Mouse (Mus musculus): ENCODE measurements around the gene Kntc1. TPM values are rescaled to one million over a fixed set of nuclear protein-coding genes. Genes with fewer than 3 reads are reported as not detected.
A peak's percentile ranks its signal among the peaks of the same experiment; 100 is the strongest.

The Kntc1 gene
- 3.9 and 4.9 TPM in 2 replicates for polyA plus RNA-seq (2015; fragmentation: Nextera tagmentation; extraction: Ambion mirVana)

GRCm38 (mm10) chr5:123749065-123750064 lies at the start of gene Kntc1, which contains the start of gene Rsrc2:
Gene Kntc1 (plus strand): TSS chr5:123749716.
Gene Rsrc2 (minus strand): TSS chr5:123749414.
- H3K36me3 ChIP-seq (ENCODE audit: control insufficient read depth, insufficient read depth, low read length): no peaks in the 10 kb centered on the region; the same call in 1 of the 2 replicates
- TF ChIP-seq EP300 (optimal IDR thresholded peaks at IDR 0.05) (peak; percentile 85), CTCF (IDR thresholded peaks at IDR 0.05; ENCODE audit: low read depth) (peak; percentile 47)
- DNase-seq (ENCODE audit: low spot score): peak; percentile 98
- peak within 1 kb of the TSS; percentile 70 for H3K4me3 ChIP-seq (ENCODE audit: low read depth, low read length)
- peak; percentile 98 for ATAC-seq (ENCODE audit: low FRiP score, low TSS enrichment)
- H3K27ac ChIP-seq (replicated peaks): peak within 1 kb of the TSS; percentile 98
- H3K9me3 ChIP-seq (ENCODE audit: control insufficient read depth, low read length): no peaks in the 10 kb centered on the region
- 0 out of 2 replicates have a peak, but pooled peaks cover 4% of the 10 kb centered on the region for H3K4me1 ChIP-seq (replicated peaks; ENCODE audit: control insufficient read depth, insufficient read depth)
- H3K9ac ChIP-seq (ENCODE audit: low read length): peak within 1 kb of the TSS; percentile 84
- peak within 1 kb of the TSS; percentile 69 for H3K4me2 ChIP-seq (replicated peaks; ENCODE audit: low read depth)
- under 1% methylated on average over 63 of the region's 63 CpGs for WGBS
- no peaks in the 10 kb centered on the region for H3K27me3 ChIP-seq (ENCODE audit: control insufficient read depth, insufficient read depth, low read length)

GRCm38 (mm10) chr5:123700625-123701024 lies 48.9 kb upstream of the Kntc1 start:
- no peaks in the 10 kb centered on the region for H3K9me3 ChIP-seq (ENCODE audit: control insufficient read depth, low read length)
- H3K4me2 ChIP-seq (replicated peaks; ENCODE audit: low read depth): no peak overlapping the region
- no peak overlapping the region for H3K9ac ChIP-seq (ENCODE audit: low read length)
- H3K36me3 ChIP-seq (ENCODE audit: control insufficient read depth, insufficient read depth, low read length): peaks cover 17% of the 10 kb centered on the region
- no peak overlapping the region for H3K4me3 ChIP-seq (ENCODE audit: low read depth, low read length)
- H3K27me3 ChIP-seq (ENCODE audit: control insufficient read depth, insufficient read depth, low read length): no peaks in the 10 kb centered on the region
- DNase-seq (ENCODE audit: low spot score) (peak; percentile 69), ATAC-seq (ENCODE audit: low FRiP score, low TSS enrichment) (peak; percentile 59)
- peak overlapping the region; percentile 73 for H3K27ac ChIP-seq (replicated peaks)
- 27% methylated on average over 11 of the region's 11 CpGs for WGBS
- TF ChIP-seq CTCF (IDR thresholded peaks at IDR 0.05; ENCODE audit: low read depth) (peak; percentile 41), EP300 (optimal IDR thresholded peaks at IDR 0.05) (no peak)
- 0 out of 2 replicates have a peak, but pooled peaks cover 3% of the 10 kb centered on the region for H3K4me1 ChIP-seq (replicated peaks; ENCODE audit: control insufficient read depth, insufficient read depth)

DNA sequence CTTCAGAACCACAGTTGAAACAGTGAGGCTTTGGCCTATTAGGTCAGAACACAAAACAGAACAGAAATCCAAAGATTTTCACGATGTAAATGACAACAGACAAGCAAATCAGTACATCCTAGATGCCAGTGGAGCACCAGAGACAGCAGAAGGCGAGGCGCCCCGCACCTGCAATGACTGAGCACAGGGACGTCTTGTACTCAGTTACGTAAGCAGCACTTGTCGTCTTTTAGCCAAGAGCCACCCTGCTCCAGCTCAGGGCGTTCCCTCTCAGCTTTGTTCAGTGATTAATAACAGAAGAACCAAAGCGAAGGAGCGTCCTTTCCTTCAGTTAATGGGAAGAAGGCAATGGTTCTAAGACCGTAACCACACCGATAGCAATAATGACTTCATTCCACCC lies 40.9 kb upstream of the Kntc1 start:
- H3K9ac ChIP-seq (ENCODE audit: low read length): no peak overlapping the region
- H3K4me1 ChIP-seq (replicated peaks; ENCODE audit: control insufficient read depth, insufficient read depth): no peaks in the 10 kb centered on the region
- H3K27me3 ChIP-seq (ENCODE audit: control insufficient read depth, insufficient read depth, low read length): no peaks in the 10 kb centered on the region
- ATAC-seq (ENCODE audit: low FRiP score, low TSS enrichment) (peak; percentile 86), DNase-seq (ENCODE audit: low spot score) (peak; percentile 52)
- no peaks in the 10 kb centered on the region for H3K9me3 ChIP-seq (ENCODE audit: control insufficient read depth, low read length)
- no peak for TF ChIP-seq CTCF (IDR thresholded peaks at IDR 0.05; ENCODE audit: low read depth)
- no peak for TF ChIP-seq EP300 (optimal IDR thresholded peaks at IDR 0.05)
- no peak overlapping the region for H3K4me2 ChIP-seq (replicated peaks; ENCODE audit: low read depth)
- 70% methylated on average over 12 of the region's 12 CpGs for WGBS
- H3K36me3 ChIP-seq (ENCODE audit: control insufficient read depth, insufficient read depth, low read length): peaks cover 19% of the 10 kb centered on the region
- H3K4me3 ChIP-seq (ENCODE audit: low read depth, low read length): no peak overlapping the region
- peak overlapping the region; percentile 56; the same call in 1 of the 2 replicates for H3K27ac ChIP-seq (replicated peaks)

- WGBS: 42% methylated on average over 4 of the region's 4 CpGs
- Histone ChIP-seq H3K36me3 (ENCODE audit: control insufficient read depth, insufficient read depth, low read length) (peaks cover 24% of the 10 kb centered on the region), H3K9ac (ENCODE audit: low read length) (no peak overlapping the region), H3K27ac (replicated peaks) (no peak overlapping the region), H3K9me3 (ENCODE audit: control insufficient read depth, low read length) (no peaks in the 10 kb centered on the region), H3K4me3 (ENCODE audit: low read depth, low read length) (no peak overlapping the region), H3K4me1 (replicated peaks; ENCODE audit: control insufficient read depth, insufficient read depth) (no peaks in the 10 kb centered on the region), H3K4me2 (replicated peaks; ENCODE audit: low read depth) (no peak overlapping the region), H3K27me3 (ENCODE audit: control insufficient read depth, insufficient read depth, low read length) (no peaks in the 10 kb centered on the region)
- TF ChIP-seq CTCF (IDR thresholded peaks at IDR 0.05; ENCODE audit: low read depth) (no peak), EP300 (optimal IDR thresholded peaks at IDR 0.05) (no peak)
- DNase-seq (ENCODE audit: low spot score): peak; percentile 53
- peak; percentile 77 for ATAC-seq (ENCODE audit: low FRiP score, low TSS enrichment)
Observed at GRCm38 (mm10) chr5:123709571-123709970, 39.9 kb upstream of the Kntc1 start.

DNA sequence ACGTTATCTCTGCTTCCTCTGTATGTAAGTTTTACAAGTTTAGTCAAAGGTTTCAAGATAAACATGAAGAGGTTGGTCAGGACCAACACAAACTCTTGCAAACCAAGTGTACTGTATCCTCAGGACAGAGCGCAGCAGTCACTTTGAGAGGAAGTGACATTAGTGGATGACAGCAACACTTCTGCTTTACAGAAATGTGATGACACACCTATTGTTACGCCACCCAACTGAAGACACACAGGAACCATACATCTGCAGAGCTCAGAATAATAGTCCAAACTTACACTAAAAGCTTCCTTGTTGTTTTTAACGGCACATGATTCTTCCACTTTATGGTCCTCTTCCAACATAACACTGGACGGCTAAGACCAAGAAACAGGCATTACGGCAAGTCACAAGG lies 35.7 kb upstream of the Kntc1 start:
- Histone ChIP-seq H3K27me3 (ENCODE audit: control insufficient read depth, insufficient read depth, low read length) (no peaks in the 10 kb centered on the region), H3K4me3 (ENCODE audit: low read depth, low read length) (no peak overlapping the region), H3K27ac (replicated peaks) (no peak overlapping the region), H3K9ac (ENCODE audit: low read length) (no peak overlapping the region), H3K4me1 (replicated peaks; ENCODE audit: control insufficient read depth, insufficient read depth) (no peaks in the 10 kb centered on the region), H3K4me2 (replicated peaks; ENCODE audit: low read depth) (no peak overlapping the region), H3K9me3 (ENCODE audit: control insufficient read depth, low read length) (no peaks in the 10 kb centered on the region), H3K36me3 (ENCODE audit: control insufficient read depth, insufficient read depth, low read length) (peaks cover 10% of the 10 kb centered on the region)
- DNase-seq (ENCODE audit: low spot score) (no peak), ATAC-seq (ENCODE audit: low FRiP score, low TSS enrichment) (no peak)
- TF ChIP-seq CTCF (IDR thresholded peaks at IDR 0.05; ENCODE audit: low read depth) (no peak), EP300 (optimal IDR thresholded peaks at IDR 0.05) (no peak)
- 90% methylated on average over 6 of the region's 6 CpGs for WGBS

Measured in stomach, postnatal 0 days (tissue).